Mouse (Mus musculus) ES-E14 (cell line): ENCODE results near the gene Tex44.

Experiments used
- CHD2 ChIP-seq: IDR thresholded peaks from 2 replicates; pipeline ENCODE4 v1.6.1; 2014; ENCODE audit warnings: mild to moderate bottlenecking, low read depth, low read length, inconsistent platforms
- HCFC1 ChIP-seq: IDR thresholded peaks from 2 replicates; pipeline ENCODE4 v1.6.1; 2012; ENCODE audit warnings: low read length, inconsistent platforms, borderline replicate concordance; ENCODE audit not compliant: insufficient read depth
- MAFK ChIP-seq: IDR thresholded peaks from 2 replicates; pipeline ENCODE4 v1.6.1; 2014; ENCODE audit warnings: mild to moderate bottlenecking, low read depth, low read length, inconsistent platforms; ENCODE audit not compliant: insufficient read depth
- ZC3H11A ChIP-seq: IDR thresholded peaks from 2 replicates; pipeline ENCODE4 v1.6.1; 2012; ENCODE audit warnings: low read depth, mild to moderate bottlenecking, inconsistent platforms, low read length, borderline replicate concordance

GRCm38 (mm10) chr1:86424336-86424735 is 1.8 kb upstream of the Tex44 start:
- TF ChIP-seq HCFC1 = no peak
- TF ChIP-seq CHD2 = no peak
- TF ChIP-seq MAFK = no peak
- TF ChIP-seq ZC3H11A = no peak
